ENCODE assay signal across 10 mouse cellular contexts in genomic region chr11:102690162-102690561, GRCm38 (mm10). TPM values are rescaled to one million over a fixed set of nuclear protein-coding genes. Genes with fewer than 3 reads are reported as not detected.
DNase-seq lines count a peak whose midpoint lies in the region; ATAC-seq and TF ChIP-seq lines count a peak whose summit lies in the region.
"Had no signal": no experiment of that assay in that cellular context is flagged by ENCODE, and none has a peak within 500 bp of the region (broad histone marks: within the 10 kb centered on the region; RNA-seq: fewer than 3 reads in every experiment).

No protein-coding gene starts in this region.

- TF ChIP-seq EP300 in stomach, postnatal 0 days (optimal IDR thresholded peaks at IDR 0.05): no peak

- H3K4me2 ChIP-seq in intestine, embryonic 14.5 days (ENCODE audit: low read length): no peak overlapping the region
- H3K4me2 ChIP-seq in intestine, embryonic 16.5 days (ENCODE audit: low read depth, low read length): no peak overlapping the region
- no peak overlapping the region for H3K4me2 ChIP-seq in midbrain, postnatal 0 days (ENCODE audit: low read depth, low read length, poor library complexity, severe bottlenecking)
- no peak overlapping the region for H3K4me2 ChIP-seq in stomach, postnatal 0 days (replicated peaks; ENCODE audit: low read depth)
- H3K4me2 ChIP-seq: embryonic facial prominence, embryonic 13.5 days; neural tube, embryonic 12.5 days had no signal

- peak; percentile 87 for TF ChIP-seq CTCF in midbrain, postnatal 0 days (IDR thresholded peaks at IDR 0.05)
- peak; percentile 87 for TF ChIP-seq CTCF in stomach, postnatal 0 days (IDR thresholded peaks at IDR 0.05; ENCODE audit: low read depth)

- H3K9ac ChIP-seq in intestine, embryonic 14.5 days (ENCODE audit: low read length): no peak overlapping the region
- no peak overlapping the region for H3K9ac ChIP-seq in intestine, embryonic 16.5 days (ENCODE audit: low read depth, low read length)
- no peak overlapping the region for H3K9ac ChIP-seq in midbrain, postnatal 0 days (replicated peaks; ENCODE audit: low read length, poor library complexity, severe bottlenecking)
- no peak overlapping the region for H3K9ac ChIP-seq in stomach, postnatal 0 days (ENCODE audit: low read length)
- H3K9ac ChIP-seq: embryonic facial prominence, embryonic 13.5 days; neural tube, embryonic 12.5 days had no signal

- H3K4me3 ChIP-seq in intestine, embryonic 14.5 days (ENCODE audit: low read depth, low read length): no peak overlapping the region
- H3K4me3 ChIP-seq in intestine, embryonic 16.5 days (ENCODE audit: low read length): no peak overlapping the region
- no peak overlapping the region for H3K4me3 ChIP-seq in midbrain, postnatal 0 days (ENCODE audit: low read depth, low read length)
- no peak overlapping the region for H3K4me3 ChIP-seq in stomach, postnatal 0 days (ENCODE audit: low read depth, low read length)
- H3K4me3 ChIP-seq: embryonic facial prominence, embryonic 13.5 days; neural tube, embryonic 12.5 days had no signal

- DNase-seq in intestine, embryonic 14.5 days (ENCODE audit: low spot score): peak; percentile 89
- DNase-seq in adrenal gland, adult (ENCODE audit: inconsistent age in 2 of 2, low spot score in 1 of 2): peak; percentile 45 to 87
- DNase-seq in heart, adult 8-10 months (ENCODE audit: low spot score): peak; percentile 57
- peak; percentile 40 for DNase-seq in left cerebral cortex, adult 11 months (ENCODE audit: low spot score)
- DNase-seq in midbrain, postnatal 0 days (ENCODE audit: low spot score): peak; percentile 81
- DNase-seq in stomach, postnatal 0 days (ENCODE audit: low spot score): peak; percentile 62

- peaks cover 37% of the 10 kb centered on the region for H3K36me3 ChIP-seq in intestine, embryonic 14.5 days (ENCODE audit: control insufficient read depth, insufficient read depth, low read length)
- no peaks in the 10 kb centered on the region for H3K36me3 ChIP-seq in intestine, embryonic 16.5 days (ENCODE audit: control insufficient read depth, insufficient read depth, low read length)
- H3K36me3 ChIP-seq in midbrain, postnatal 0 days (ENCODE audit: insufficient read depth, low read length): peaks cover 11% of the 10 kb centered on the region; the same call in 1 of the 2 replicates
- H3K36me3 ChIP-seq in stomach, postnatal 0 days (ENCODE audit: control insufficient read depth, insufficient read depth, low read length): 0 out of 2 replicates have a peak, but pooled peaks cover 4% of the 10 kb centered on the region

- no peak for ATAC-seq in intestine, embryonic 14.5 days (replicated peaks; ENCODE audit: low FRiP score, low TSS enrichment, low read depth)
- ATAC-seq in intestine, embryonic 16.5 days: no peak; the same call in 1 of the 2 replicates
- peak; percentile 83 for ATAC-seq in common myeloid progenitor, adult 5-6 weeks (replicated peaks; ENCODE audit: low read depth, poor library complexity, severe bottlenecking)
- ATAC-seq in midbrain, postnatal 0 days (ENCODE audit: low FRiP score): no peak
- no peak for ATAC-seq in stomach, postnatal 0 days (ENCODE audit: low FRiP score, low TSS enrichment)

- H3K27me3 ChIP-seq in intestine, embryonic 14.5 days (replicated peaks; ENCODE audit: control insufficient read depth, insufficient read depth, low read length): no peaks in the 10 kb centered on the region
- no peaks in the 10 kb centered on the region for H3K27me3 ChIP-seq in intestine, embryonic 16.5 days (replicated peaks; ENCODE audit: control insufficient read depth, insufficient read depth, low read length)
- H3K27me3 ChIP-seq in midbrain, postnatal 0 days (ENCODE audit: insufficient read depth, low read length): no peaks in the 10 kb centered on the region
- H3K27me3 ChIP-seq in stomach, postnatal 0 days (ENCODE audit: control insufficient read depth, insufficient read depth, low read length): no peaks in the 10 kb centered on the region
- H3K27me3 ChIP-seq: embryonic facial prominence, embryonic 13.5 days; neural tube, embryonic 12.5 days had no signal

- H3K4me1 ChIP-seq in intestine, embryonic 14.5 days (replicated peaks; ENCODE audit: control insufficient read depth, insufficient read depth, low read length): no peaks in the 10 kb centered on the region
- no peaks in the 10 kb centered on the region for H3K4me1 ChIP-seq in intestine, embryonic 16.5 days (ENCODE audit: control insufficient read depth, insufficient read depth, low read length)
- no peaks in the 10 kb centered on the region for H3K4me1 ChIP-seq in midbrain, postnatal 0 days (ENCODE audit: insufficient read depth, low read length)
- H3K4me1 ChIP-seq in stomach, postnatal 0 days (replicated peaks; ENCODE audit: control insufficient read depth, insufficient read depth): no peaks in the 10 kb centered on the region
- H3K4me1 ChIP-seq: embryonic facial prominence, embryonic 13.5 days; neural tube, embryonic 12.5 days had no signal

- H3K9me3 ChIP-seq in intestine, embryonic 14.5 days (ENCODE audit: control insufficient read depth, low read length): no peaks in the 10 kb centered on the region
- no peaks in the 10 kb centered on the region for H3K9me3 ChIP-seq in intestine, embryonic 16.5 days (ENCODE audit: control insufficient read depth, low read length)
- no peaks in the 10 kb centered on the region for H3K9me3 ChIP-seq in midbrain, postnatal 0 days (ENCODE audit: low read length)
- H3K9me3 ChIP-seq in stomach, postnatal 0 days (ENCODE audit: control insufficient read depth, low read length): no peaks in the 10 kb centered on the region
- H3K9me3 ChIP-seq: embryonic facial prominence, embryonic 13.5 days; neural tube, embryonic 12.5 days had no signal

- WGBS in intestine, embryonic 14.5 days: 69% methylated on average over 6 of the region's 6 CpGs
- 64% methylated on average over 6 of the region's 6 CpGs for WGBS in intestine, embryonic 16.5 days
- WGBS in midbrain, postnatal 0 days: 70% methylated on average over 6 of the region's 6 CpGs
- 64% methylated on average over 6 of the region's 6 CpGs for WGBS in stomach, postnatal 0 days

- H3K27ac ChIP-seq in intestine, embryonic 14.5 days (ENCODE audit: low read depth): no peak overlapping the region
- H3K27ac ChIP-seq in intestine, embryonic 16.5 days (ENCODE audit: low read length): no peak overlapping the region
- no peak overlapping the region for H3K27ac ChIP-seq in midbrain, postnatal 0 days (ENCODE audit: low read depth, low read length)
- H3K27ac ChIP-seq in stomach, postnatal 0 days (replicated peaks): no peak overlapping the region
- H3K27ac ChIP-seq: embryonic facial prominence, embryonic 13.5 days; neural tube, embryonic 12.5 days had no signal

RNA-seq across cellular contexts. Expression of gene Ccdc43, which starts 7.4 kb away (rescaled TPM):
- 43.5 and 43.6 TPM in 2 replicates for polyA plus RNA-seq in intestine, embryonic 14.5 days (2014; fragmentation: Nextera tagmentation; extraction: Ambion mirVana)
- 36.7 and 39.9 TPM in 2 replicates for polyA plus RNA-seq in intestine, embryonic 16.5 days (2015; fragmentation: Nextera tagmentation; extraction: Ambion mirVana)
- 41.4 and 43.8 TPM in 2 replicates for total RNA-seq in common myeloid progenitor, adult 5-6 weeks (2017)
- total RNA-seq in heart, adult 8-10 months (2022): 10 to 100 TPM; 21.0 to 25.0 (median 22.0) TPM
- 23.9 and 31.0 TPM in 2 replicates for total RNA-seq in midbrain, postnatal 0 days (2014; rRNA removed)
- polyA plus RNA-seq in midbrain, postnatal 0 days (2015; fragmentation: Nextera tagmentation; extraction: Ambion mirVana): 33.8 and 35.1 TPM in 2 replicates
- 19.0 and 20.8 TPM in 2 replicates for polyA plus RNA-seq in stomach, postnatal 0 days (2015; fragmentation: Nextera tagmentation; extraction: Ambion mirVana)

RNA-seq across cellular contexts. Expression of gene Meioc, which starts 26.6 kb away (rescaled TPM):
- 0.31 and 1.3 TPM in 2 replicates for polyA plus RNA-seq in intestine, embryonic 14.5 days (2014; fragmentation: Nextera tagmentation; extraction: Ambion mirVana)
- 0.24 and 0.65 TPM in 2 replicates for polyA plus RNA-seq in intestine, embryonic 16.5 days (2015; fragmentation: Nextera tagmentation; extraction: Ambion mirVana)
- not detected in 2 replicates for total RNA-seq in common myeloid progenitor, adult 5-6 weeks (2017)
- not detected for total RNA-seq in heart, adult 8-10 months (2022)
- total RNA-seq in midbrain, postnatal 0 days (2014; rRNA removed): not detected in 2 replicates
- polyA plus RNA-seq in midbrain, postnatal 0 days (2015; fragmentation: Nextera tagmentation; extraction: Ambion mirVana): 0.21 and 0.23 TPM in 2 replicates
- polyA plus RNA-seq in stomach, postnatal 0 days (2015; fragmentation: Nextera tagmentation; extraction: Ambion mirVana): 0.23 and 0.39 TPM in 2 replicates
